Mouse (Mus musculus) small intestine, adult 2 months (tissue): ENCODE measurements around the gene Tmem51.

ENCODE experiments used
- CTCF ChIP-seq: fragments of 200-500 bp; IDR thresholded peaks from 2 replicates; pipeline ENCODE4 v1.5.1; 2012; ENCODE audit warnings: low read depth, mild to moderate bottlenecking, control low read depth, inconsistent platforms, low read length, moderate library complexity, mixed read lengths; ENCODE audit not compliant: insufficient replicate concordance, insufficient read length; ENCODE audit errors: extremely low read depth
- POLR2A ChIP-seq: fragments of 200-500 bp; IDR thresholded peaks from 2 replicates; pipeline ENCODE4 v1.6.1; 2012; ENCODE audit warnings: low read depth, mild to moderate bottlenecking, control low read depth, inconsistent platforms, low read length, moderate library complexity

GRCm38 (mm10) chr4:142045595-142046163 lies 38.4 kb downstream of the Tmem51 start:
- TF ChIP-seq POLR2A (no peak), CTCF (no peak)
